Mouse (Mus musculus): ENCODE measurements around the gene Kif26a. TPM values are rescaled to one million over a fixed set of nuclear protein-coding genes. Genes with fewer than 3 reads are reported as not detected.

The Kif26a gene
- total and polyA plus RNA-seq, 2 experiments from 2014 or later = 5.0 to 55.1 TPM

GRCm38 (mm10) chr12:112223721-112224337, 77.8 kb downstream of the Kif26a start:
- 88% methylated on average over 13 of the region's 13 CpGs for WGBS
- TF ChIP-seq CTCF (IDR thresholded peaks at IDR 0.05; ENCODE audit: low read depth) = no peak
- Histone ChIP-seq H3K27ac (ENCODE audit: low read depth, low read length) (no peak overlapping the region), H3K4me1 (ENCODE audit: insufficient read depth) (peaks cover 12% of the 10 kb centered on the region), H3K9ac (no peak overlapping the region), H3K4me2 (ENCODE audit: low read depth) (no peak overlapping the region), H3K9me3 (ENCODE audit: low read length) (no peaks in the 10 kb centered on the region), H3K36me3 (ENCODE audit: insufficient read depth) (no peaks in the 10 kb centered on the region), H3K27me3 (ENCODE audit: insufficient read depth, low read length) (no peaks in the 10 kb centered on the region), H3K4me3 (ENCODE audit: low read depth, low read length) (no peak overlapping the region)
- ATAC-seq = no peak
- no peak for DNase-seq

- Histone ChIP-seq H3K4me1 (ENCODE audit: insufficient read depth) (peaks cover 12% of the 10 kb centered on the region), H3K9me3 (ENCODE audit: low read length) (no peaks in the 10 kb centered on the region), H3K36me3 (ENCODE audit: insufficient read depth) (no peaks in the 10 kb centered on the region), H3K27me3 (ENCODE audit: insufficient read depth, low read length) (no peaks in the 10 kb centered on the region), H3K4me2 (ENCODE audit: low read depth) (no peak overlapping the region), H3K4me3 (ENCODE audit: low read depth, low read length) (no peak overlapping the region), H3K9ac (no peak overlapping the region), H3K27ac (ENCODE audit: low read depth, low read length) (no peak overlapping the region)
- no peak for ATAC-seq
- no peak for TF ChIP-seq CTCF (IDR thresholded peaks at IDR 0.05; ENCODE audit: low read depth)
- no peak for DNase-seq
- WGBS = 85% methylated on average over 1 of the region's 1 CpGs
These were observed 80.2 kb downstream of the Kif26a start for GRCm38 (mm10) chr12:112226238-112226637.

GRCm38 (mm10) chr12:112226656-112227055, 80.6 kb downstream of the Kif26a start:
- no peaks in the 10 kb centered on the region for H3K27me3 ChIP-seq (ENCODE audit: insufficient read depth, low read length)
- no peaks in the 10 kb centered on the region for H3K9me3 ChIP-seq (ENCODE audit: low read length)
- no peak overlapping the region for H3K4me2 ChIP-seq (ENCODE audit: low read depth)
- no peak for DNase-seq
- no peak for ATAC-seq
- TF ChIP-seq CTCF (IDR thresholded peaks at IDR 0.05; ENCODE audit: low read depth) = 0 out of 2 replicates have a peak, but pooled peaks have one; percentile 2
- H3K27ac ChIP-seq (ENCODE audit: low read depth, low read length) = no peak overlapping the region
- no peak overlapping the region for H3K4me3 ChIP-seq (ENCODE audit: low read depth, low read length)
- H3K36me3 ChIP-seq (ENCODE audit: insufficient read depth) = no peaks in the 10 kb centered on the region
- H3K9ac ChIP-seq = no peak overlapping the region
- 95% methylated on average over 2 of the region's 2 CpGs for WGBS
- H3K4me1 ChIP-seq (ENCODE audit: insufficient read depth) = peaks cover 10% of the 10 kb centered on the region

- no peak overlapping the region for H3K9ac ChIP-seq
- no peak for DNase-seq
- no peak overlapping the region for H3K4me3 ChIP-seq (ENCODE audit: low read depth, low read length)
- no peaks in the 10 kb centered on the region for H3K9me3 ChIP-seq (ENCODE audit: low read length)
- WGBS = 59% methylated on average over 10 of the region's 10 CpGs
- no peak overlapping the region for H3K27ac ChIP-seq (ENCODE audit: low read depth, low read length)
- no peaks in the 10 kb centered on the region for H3K27me3 ChIP-seq (ENCODE audit: insufficient read depth, low read length)
- no peak overlapping the region for H3K4me2 ChIP-seq (ENCODE audit: low read depth)
- H3K36me3 ChIP-seq (ENCODE audit: insufficient read depth) = no peaks in the 10 kb centered on the region
- ATAC-seq = no peak
- no peaks in the 10 kb centered on the region for H3K4me1 ChIP-seq (ENCODE audit: insufficient read depth)
- no peak for TF ChIP-seq CTCF (IDR thresholded peaks at IDR 0.05; ENCODE audit: low read depth)
These were observed 83.1 kb downstream of the Kif26a start for GRCm38 (mm10) chr12:112229084-112229483.

GRCm38 (mm10) chr12:112230196-112230595, 84.2 kb downstream of the Kif26a start:
- Histone ChIP-seq H3K4me1 (ENCODE audit: insufficient read depth) (no peaks in the 10 kb centered on the region), H3K27me3 (ENCODE audit: insufficient read depth, low read length) (no peaks in the 10 kb centered on the region), H3K9ac (no peak overlapping the region), H3K27ac (ENCODE audit: low read depth, low read length) (no peak overlapping the region), H3K9me3 (ENCODE audit: low read length) (no peaks in the 10 kb centered on the region), H3K4me2 (ENCODE audit: low read depth) (no peak overlapping the region), H3K4me3 (ENCODE audit: low read depth, low read length) (no peak overlapping the region), H3K36me3 (ENCODE audit: insufficient read depth) (no peaks in the 10 kb centered on the region)
- ATAC-seq (no peak), DNase-seq (no peak)
- 77% methylated on average over 2 of the region's 2 CpGs for WGBS
- TF ChIP-seq CTCF (IDR thresholded peaks at IDR 0.05; ENCODE audit: low read depth) = no peak

MicroRNAs within 50 kb of the gene (microRNA counts, 519-probe panel; counts per million panel counts)
- microRNA mmu-miR-203 = 2,887 counts per million, percentile 23 among the panel's probes with 10 or more counts

Small RNA genes lying within 50 kb of the gene (microRNA-seq; reads per million reads assigned to microRNA genes)
- gene Mir203 (1,309 to 1,811 reads per million in 2 experiments), gene Mir3073a (0 reads per million in 2 experiments), gene Mir3073b (0 reads per million in 2 experiments)

Other genes with a start within 250 kb of the Kif26a start
- gene Ppp1r13b, start 238.1 kb upstream of the Kif26a start, total RNA-seq (2014; rRNA removed) = 47.1 and 53.8 TPM in 2 replicates
- 31.7 and 37.6 TPM in 2 replicates for gene Ppp1r13b, start 238.1 kb upstream of the Kif26a start, polyA plus RNA-seq (2015; fragmentation: Nextera tagmentation; extraction: Ambion mirVana)
- gene Atp5mpl, start 179.2 kb upstream of the Kif26a start, total RNA-seq (2014; rRNA removed) = 313 and 545 TPM in 2 replicates
- gene Atp5mpl, start 179.2 kb upstream of the Kif26a start, polyA plus RNA-seq (2015; fragmentation: Nextera tagmentation; extraction: Ambion mirVana) = 765 and 965 TPM in 2 replicates
- gene Tdrd9, start 174.6 kb upstream of the Kif26a start, total RNA-seq (2014; rRNA removed) = 0.29 and 0.54 TPM in 2 replicates
- 0.23 and 0.35 TPM in 2 replicates for gene Tdrd9, start 174.6 kb upstream of the Kif26a start, polyA plus RNA-seq (2015; fragmentation: Nextera tagmentation; extraction: Ambion mirVana)
- 0.31 and 0.33 TPM in 2 replicates for gene Rd3l, start 164.9 kb upstream of the Kif26a start, total RNA-seq (2014; rRNA removed)
- 0.30 and 0.94 TPM in 2 replicates for gene Rd3l, start 164.9 kb upstream of the Kif26a start, polyA plus RNA-seq (2015; fragmentation: Nextera tagmentation; extraction: Ambion mirVana)
- 2.9 and 3.9 TPM in 2 replicates for gene Aspg, start 39.5 kb upstream of the Kif26a start, total RNA-seq (2014; rRNA removed)
- 0.52 and 1.3 TPM in 2 replicates for gene Aspg, start 39.5 kb upstream of the Kif26a start, polyA plus RNA-seq (2015; fragmentation: Nextera tagmentation; extraction: Ambion mirVana)

All from forebrain, postnatal 0 days (tissue).